Mouse (Mus musculus) mesoderm, embryonic 11.5 days (tissue): ENCODE data around the gene Ppl.

Experiments
- DNase-seq: peaks from one replicate; pipeline ENCODE4 v3.0.0-alpha.2; 2012; ENCODE audit warnings: low read depth, low spot score

The Ppl gene

GRCm38 (mm10) chr16:5132401-5132801 is at the start of gene Ppl:
TSS of gene Ppl (minus strand) at chr16:5132421.
- no peak for DNase-seq

DNA sequence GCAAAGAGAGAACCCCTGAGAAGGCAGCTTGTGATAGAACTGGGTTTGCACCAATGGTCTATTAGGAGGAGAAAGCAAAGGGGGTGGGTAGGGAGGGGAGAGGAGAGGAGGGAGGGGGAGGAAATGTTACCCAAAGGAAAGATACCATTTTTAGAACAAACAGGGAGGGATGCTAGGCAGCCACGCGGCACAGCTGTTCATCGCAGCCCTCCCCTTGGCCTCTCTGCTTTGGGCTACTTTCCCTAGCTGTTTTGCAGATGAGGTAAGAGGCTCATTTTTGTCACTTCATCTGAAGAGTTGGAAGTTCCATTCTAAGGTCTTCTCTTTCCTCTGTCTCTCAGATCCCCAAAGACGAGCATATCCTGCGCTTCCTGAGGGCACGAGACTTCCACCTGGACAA is 40.4 kb upstream of the Ppl start:
- DNase-seq = no peak

- DNase-seq = no peak
Observed at GRCm38 (mm10) chr16:5168829-5169228, 36.6 kb upstream of the Ppl start.

DNA sequence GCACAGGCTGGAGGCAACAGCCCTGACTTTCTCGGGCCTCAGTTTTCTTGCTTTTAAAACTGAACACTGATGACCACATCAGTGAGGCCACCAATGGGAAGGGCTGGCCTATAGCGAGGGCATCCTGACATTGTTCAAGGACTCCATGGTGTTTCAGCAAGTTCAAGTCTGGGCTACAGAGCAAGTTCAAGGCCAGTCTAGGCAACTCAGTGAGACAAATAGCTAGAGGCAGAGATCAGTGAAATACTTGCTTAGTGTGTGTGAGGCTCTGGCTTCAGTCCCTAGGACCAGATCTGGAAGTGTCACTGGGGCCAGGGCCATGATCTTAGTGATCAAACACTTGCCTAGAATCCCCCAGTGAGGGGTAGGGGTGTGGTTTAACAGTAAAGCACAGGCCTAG is 35.8 kb upstream of the Ppl start:
- no peak for DNase-seq

DNA sequence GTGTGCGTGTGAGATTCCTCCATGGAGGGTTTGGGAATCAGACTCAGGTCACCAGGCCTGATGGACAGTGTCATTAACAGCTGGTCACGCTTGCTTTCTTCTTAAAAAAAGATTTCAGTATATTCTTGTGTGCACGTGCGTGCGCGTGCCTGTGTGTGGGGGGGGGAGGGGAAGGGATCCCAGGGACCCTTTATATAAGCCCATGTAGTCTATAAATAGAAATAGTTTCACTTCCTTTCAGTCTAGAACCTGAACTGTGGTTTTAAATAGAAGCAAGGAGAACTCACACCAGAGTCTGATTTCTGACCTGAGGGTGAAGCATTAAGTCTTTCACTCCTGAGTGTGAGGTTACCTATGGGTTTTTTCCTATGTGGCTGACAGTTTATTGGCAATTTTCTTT is 32.1 kb upstream of the Ppl start:
- no peak for DNase-seq

GRCm38 (mm10) chr16:5159248-5159647 is 27.0 kb upstream of the Ppl start:
- no peak for DNase-seq

- no peak for DNase-seq
Observed at GRCm38 (mm10) chr16:5157113-5157512, 24.9 kb upstream of the Ppl start.

GRCm38 (mm10) chr16:5156495-5156894 is 24.3 kb upstream of the Ppl start:
- DNase-seq = no peak

DNA sequence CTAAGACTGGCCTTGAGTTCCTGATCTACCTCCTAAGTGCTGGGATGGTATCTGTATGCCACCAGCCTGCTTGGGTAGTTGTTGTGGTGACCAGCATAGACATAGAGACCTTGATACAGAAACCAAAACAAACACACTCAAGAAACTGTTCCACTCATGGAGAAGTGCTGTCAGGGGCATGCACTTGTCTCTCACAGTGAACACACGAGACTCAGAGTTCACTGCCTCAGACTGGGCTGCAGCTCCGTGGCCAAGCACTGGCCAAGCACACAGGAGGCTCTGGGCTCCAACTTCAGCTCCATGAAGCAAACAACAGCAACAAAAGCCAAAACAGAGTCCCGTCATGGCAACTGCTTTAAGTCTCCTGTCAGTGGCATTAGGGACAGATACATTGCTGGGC is 22.8 kb upstream of the Ppl start:
- DNase-seq = no peak

DNA sequence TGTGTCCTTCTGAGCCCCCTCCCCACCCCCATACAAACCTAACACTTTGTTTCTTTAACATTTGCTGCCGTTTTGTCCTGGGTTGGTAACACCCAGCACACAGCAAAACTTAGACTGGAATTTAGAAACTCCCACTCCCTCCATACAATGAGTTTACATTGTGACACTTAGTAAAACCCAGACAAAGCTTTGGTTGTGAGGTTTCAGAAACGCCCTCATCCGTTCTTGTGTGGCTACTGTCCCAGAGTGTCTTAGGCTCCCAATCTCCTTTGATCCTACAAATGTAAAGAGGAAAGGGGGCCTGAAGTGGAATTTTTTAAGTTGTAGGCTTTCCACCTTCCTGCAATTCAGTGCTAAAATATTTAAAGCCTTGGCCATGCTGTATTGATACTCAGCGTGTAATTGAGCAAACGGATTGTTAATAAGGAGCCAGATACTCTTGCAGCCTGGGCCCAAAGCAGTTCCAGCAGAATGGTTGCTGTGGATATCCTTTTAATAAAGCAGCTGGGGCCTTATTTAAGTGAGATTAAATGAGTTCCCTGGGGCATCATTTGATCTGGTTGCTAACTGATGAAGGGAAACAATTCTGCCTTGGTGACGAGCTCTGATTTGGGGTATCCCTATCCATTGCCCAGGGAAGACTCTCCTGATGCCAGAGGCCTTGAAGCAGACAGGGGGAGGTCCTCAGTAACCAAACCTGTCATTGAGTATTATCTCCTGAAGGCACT is 21.2 kb upstream of the Ppl start:
- DNase-seq = no peak

- DNase-seq = no peak
Observed at GRCm38 (mm10) chr16:5150544-5150943, 18.3 kb upstream of the Ppl start.

- DNase-seq = no peak
Observed at GRCm38 (mm10) chr16:5147037-5147385, 14.8 kb upstream of the Ppl start, which contains the start of gene Sec14l5. TSS of gene Sec14l5 (plus strand) at chr16:5147109.

- DNase-seq = peak; percentile 83
Observed at GRCm38 (mm10) chr16:5146367-5147036, 14.3 kb upstream of the Ppl start.

- DNase-seq = peak; percentile 90
Observed at GRCm38 (mm10) chr16:5145570-5145969, 13.3 kb upstream of the Ppl start.

DNA sequence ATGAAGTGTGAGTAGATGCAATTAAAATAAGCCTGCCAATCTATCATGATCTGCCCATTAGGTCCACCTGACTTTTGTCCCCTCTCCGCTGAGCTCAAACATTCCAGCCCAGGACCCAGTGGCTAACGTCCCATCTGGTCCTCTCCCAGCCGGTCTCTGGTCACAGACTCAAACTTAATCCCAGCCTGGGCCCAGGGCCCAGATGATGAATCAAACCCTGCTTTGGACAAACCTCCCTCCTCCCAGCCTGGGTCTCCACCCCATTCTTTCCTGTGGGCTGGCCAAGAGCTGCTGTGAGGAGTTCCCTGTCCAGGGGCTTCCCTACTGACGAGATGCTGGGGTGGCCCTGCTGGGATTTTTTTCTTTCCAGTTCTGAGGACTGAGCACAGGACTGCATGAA is 7.5 kb upstream of the Ppl start:
- DNase-seq = no peak

DNA sequence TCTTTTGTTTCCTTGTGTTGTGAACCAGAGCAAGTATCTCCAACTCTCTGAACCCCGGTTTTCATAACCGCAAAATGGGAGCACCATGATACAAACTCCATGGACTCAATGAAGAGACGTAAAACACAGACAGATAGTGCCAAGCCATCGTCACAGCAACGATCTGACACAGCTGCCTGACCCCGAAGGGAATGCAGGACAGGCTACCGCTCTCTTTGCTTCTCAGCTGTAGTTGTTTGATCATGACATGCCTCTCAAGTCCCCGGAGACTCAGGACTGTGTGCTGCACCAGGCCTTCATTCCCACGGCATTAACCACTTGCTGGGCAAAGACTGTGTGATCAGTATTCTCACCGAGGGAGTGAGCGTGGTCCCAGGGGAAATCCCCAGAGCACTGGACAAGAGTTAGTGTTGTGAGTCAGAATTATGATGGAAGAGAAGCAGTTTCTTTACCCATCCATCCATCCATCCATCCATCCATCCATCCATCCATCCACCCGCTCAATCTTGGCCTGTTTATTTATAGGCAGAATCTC is 4.9 kb upstream of the Ppl start:
- no peak for DNase-seq

DNA sequence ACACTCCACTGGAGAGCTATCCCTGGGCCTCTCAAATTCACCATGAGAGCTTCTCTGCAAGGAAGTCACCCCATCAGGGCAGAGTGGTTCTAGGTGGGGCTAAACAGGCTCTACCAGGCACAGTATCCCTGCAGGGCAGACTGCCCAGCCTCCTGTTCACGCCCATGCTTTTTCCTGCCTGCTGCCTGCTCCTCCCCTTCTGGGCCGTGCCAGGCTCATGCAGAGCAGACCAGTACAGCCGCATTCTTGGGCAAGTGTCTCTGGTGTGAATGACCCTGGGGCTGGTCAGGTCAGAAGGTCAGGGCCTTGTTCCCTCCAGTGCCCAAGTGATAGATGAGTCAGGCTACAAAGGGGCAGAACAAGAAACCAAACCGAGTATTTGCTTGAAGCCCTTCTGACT is 4.3 kb upstream of the Ppl start:
- no peak for DNase-seq

GRCm38 (mm10) chr16:5135551-5136261 is 3.5 kb upstream of the Ppl start:
- DNase-seq = no peak

DNA sequence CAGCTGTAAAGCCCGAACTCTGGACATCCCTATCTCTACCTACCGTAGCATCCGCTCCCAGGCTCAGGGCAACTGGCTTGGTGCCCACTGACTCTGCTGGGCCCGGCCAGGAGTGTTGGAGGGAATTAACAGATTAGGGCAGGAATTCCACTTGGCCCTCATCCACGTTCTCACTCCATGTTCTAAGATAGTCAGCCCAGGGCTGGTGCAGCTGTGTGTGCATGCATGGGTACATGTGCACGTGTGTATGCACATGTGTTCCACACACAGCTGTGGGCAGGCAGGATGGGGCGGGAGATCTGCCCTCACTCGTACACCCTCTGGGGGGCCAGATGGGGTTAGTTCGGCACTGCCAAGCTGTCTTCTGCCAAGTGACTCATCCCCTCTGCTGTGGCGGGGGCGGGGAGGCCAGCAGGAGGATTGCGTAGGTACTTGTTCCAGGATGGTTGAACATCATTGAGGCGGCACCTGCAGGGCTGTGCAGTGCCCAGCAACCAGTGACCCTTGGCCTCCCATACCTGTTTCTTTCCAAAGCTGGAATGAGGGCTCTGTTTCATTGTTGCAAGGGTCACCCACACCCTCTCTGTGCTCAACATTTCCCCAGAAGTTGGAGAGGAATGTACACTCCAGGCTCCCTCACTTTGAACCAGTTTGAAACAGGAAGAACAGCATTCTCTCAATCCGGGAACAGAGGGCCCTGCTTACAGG is 2.6 kb upstream of the Ppl start:
- DNase-seq = no peak

DNA sequence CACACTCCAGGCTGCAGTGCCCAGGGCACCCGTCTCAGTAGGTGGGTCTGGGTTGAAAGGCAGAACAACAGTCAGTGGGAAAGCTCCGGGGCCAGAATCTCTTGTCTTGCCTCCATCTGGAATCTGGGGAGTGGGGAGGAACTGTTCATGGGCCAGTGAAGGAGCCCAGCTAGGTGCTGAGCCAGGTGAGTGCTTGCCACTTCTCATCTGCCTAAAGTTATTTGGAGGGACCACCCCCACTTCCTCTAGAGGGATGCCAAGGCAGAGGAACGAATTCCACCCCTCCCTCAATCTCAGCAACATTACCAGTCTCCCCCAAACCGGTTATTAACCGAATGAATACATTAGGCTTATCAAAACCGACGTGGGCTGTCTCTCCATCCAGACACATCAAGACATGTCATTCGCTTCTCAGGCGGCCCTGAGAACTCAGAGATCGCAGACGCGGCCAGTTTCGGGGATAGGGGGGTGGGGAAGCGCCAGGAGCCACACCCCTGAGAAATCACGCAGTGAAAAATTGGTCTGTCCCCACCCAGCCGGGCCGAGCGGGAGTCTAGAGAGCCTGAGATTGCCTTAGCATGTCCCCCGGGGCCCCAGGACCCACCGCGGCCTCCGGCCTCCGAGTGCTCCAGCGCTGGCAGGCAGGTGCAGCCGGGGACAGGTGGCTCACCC is 834 bp downstream of the Ppl start:
- no peak for DNase-seq

GRCm38 (mm10) chr16:5130766-5131165 is 1.5 kb downstream of the Ppl start:
- DNase-seq = no peak
